In the genomic region with DNA sequence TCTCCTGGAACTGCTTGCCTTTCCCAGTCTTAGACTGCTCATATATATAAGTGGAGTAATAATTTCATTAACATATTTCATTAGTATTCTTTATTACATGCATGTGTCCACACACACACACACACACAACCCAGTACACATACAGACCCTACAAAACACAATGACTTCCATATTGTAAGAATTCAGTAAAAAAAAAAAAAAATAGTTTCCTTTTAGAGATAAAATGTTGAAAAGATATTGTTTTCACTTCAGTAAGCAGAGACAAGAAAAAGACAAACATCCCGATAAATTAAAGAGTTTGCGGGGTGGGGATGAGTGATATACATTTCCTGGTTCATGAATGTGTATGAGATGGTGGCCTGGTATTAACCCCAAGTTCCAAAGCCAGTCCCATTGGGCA, we compare ENCODE assay signal across 22 mouse cellular contexts. TPM values are rescaled to one million over a fixed set of nuclear protein-coding genes. Genes with fewer than 3 reads are reported as not detected.
A peak's percentile ranks its signal among the peaks of the same experiment; 100 is the strongest.
DNase-seq lines count a peak whose midpoint lies in the region; ATAC-seq and TF ChIP-seq lines count a peak whose summit lies in the region.
"Had no signal": no experiment of that assay in that cellular context is flagged by ENCODE, and none has a peak within 500 bp of the region (broad histone marks: within the 10 kb centered on the region; RNA-seq: fewer than 3 reads in every experiment).

No protein-coding gene starts in this region.

- no peaks in the 10 kb centered on the region for H3K36me3 ChIP-seq in liver, embryonic 15.5 days (replicated peaks)
- no peaks in the 10 kb centered on the region for H3K36me3 ChIP-seq in liver, postnatal 0 days (replicated peaks; ENCODE audit: insufficient read depth, low read length)
- peaks cover 14% of the 10 kb centered on the region; the same call in 1 of the 2 replicates for H3K36me3 ChIP-seq in macrophage (ENCODE audit: inconsistent target)
- H3K36me3 ChIP-seq: embryonic facial prominence, embryonic 10.5 days; embryonic facial prominence, embryonic 12.5 days; forebrain, embryonic 15.5 days had no signal

- H3K27ac ChIP-seq in layer of hippocampus, adult 2 months: peak overlapping the region; percentile 43; the same call in 1 of the 2 replicates
- H3K27ac ChIP-seq in liver, embryonic 15.5 days (replicated peaks): 0 out of 2 replicates have a peak overlapping the region, but pooled peaks have one; percentile 19
- H3K27ac ChIP-seq in liver, postnatal 0 days (ENCODE audit: low read depth): no peak overlapping the region
- peak overlapping the region; percentile 63 for H3K27ac ChIP-seq in macrophage
- H3K27ac ChIP-seq: embryonic facial prominence, embryonic 10.5 days; embryonic facial prominence, embryonic 12.5 days; forebrain, embryonic 13.5 days; forebrain, embryonic 15.5 days had no signal

- H3K9me3 ChIP-seq in liver, embryonic 15.5 days (replicated peaks): no peaks in the 10 kb centered on the region
- H3K9me3 ChIP-seq in liver, postnatal 0 days (ENCODE audit: low read length): no peaks in the 10 kb centered on the region
- H3K9me3 ChIP-seq: embryonic facial prominence, embryonic 10.5 days; embryonic facial prominence, embryonic 12.5 days; forebrain, embryonic 13.5 days; forebrain, embryonic 15.5 days had no signal

- H3K27me3 ChIP-seq in liver, embryonic 15.5 days: no peaks in the 10 kb centered on the region
- H3K27me3 ChIP-seq in liver, postnatal 0 days (ENCODE audit: insufficient read depth, low read length): no peaks in the 10 kb centered on the region
- H3K27me3 ChIP-seq: embryonic facial prominence, embryonic 12.5 days; forebrain, embryonic 13.5 days; forebrain, embryonic 15.5 days had no signal

- no peak for DNase-seq in layer of hippocampus, adult 2 months (ENCODE audit: low spot score in 2 of 2)
- DNase-seq in layer of hippocampus, adult 9-10 months (ENCODE audit: low spot score): no peak
- DNase-seq in liver, postnatal 0 days: no peak
- DNase-seq: adrenal gland, adult 8-10 months; adrenal gland, postnatal 14 days; adrenal gland, postnatal 36 days; cerebellum, adult 11-12 months; cerebellum, adult 2 months; cerebellum, adult 9-10 months; cerebellum, postnatal 10 days; cerebellum, postnatal 25 days; forebrain, postnatal 0 days had no signal

- no peak overlapping the region for H3K4me3 ChIP-seq in layer of hippocampus, adult 2 months
- no peak overlapping the region for H3K4me3 ChIP-seq in liver, embryonic 15.5 days (replicated peaks)
- no peak overlapping the region for H3K4me3 ChIP-seq in liver, postnatal 0 days (ENCODE audit: low read depth, low read length)
- no peak overlapping the region for H3K4me3 ChIP-seq in macrophage (ENCODE audit: inconsistent target)
- H3K4me3 ChIP-seq: embryonic facial prominence, embryonic 10.5 days; embryonic facial prominence, embryonic 12.5 days; forebrain, embryonic 13.5 days; forebrain, embryonic 15.5 days had no signal

- no peak for TF ChIP-seq CTCF in layer of hippocampus, adult 2 months (conservative IDR thresholded peaks at IDR 0.05)
- TF ChIP-seq CTCF in liver, postnatal 0 days (IDR thresholded peaks at IDR 0.05; ENCODE audit: low read depth): no peak

- 92% methylated on average over 2 of the region's 2 CpGs for WGBS in liver, embryonic 15.5 days (ENCODE audit: insufficient replicate concordance)
- WGBS in liver, postnatal 0 days (ENCODE audit: insufficient replicate concordance): 87% methylated on average over 2 of the region's 2 CpGs
- WGBS in macrophage (ENCODE audit: missing documents): 94% methylated on average over 2 of the region's 2 CpGs

- peaks cover 49% of the 10 kb centered on the region for H3K4me1 ChIP-seq in liver, embryonic 15.5 days (replicated peaks)
- H3K4me1 ChIP-seq in liver, postnatal 0 days (ENCODE audit: insufficient read depth): peaks cover 28% of the 10 kb centered on the region

- H3K79me2 ChIP-seq in macrophage (ENCODE audit: inconsistent target): peaks cover 69% of the 10 kb centered on the region

- H3K9ac ChIP-seq in liver, embryonic 15.5 days: no peak overlapping the region
- H3K9ac ChIP-seq in liver, postnatal 0 days (replicated peaks): no peak overlapping the region
- H3K9ac ChIP-seq: embryonic facial prominence, embryonic 12.5 days; forebrain, embryonic 13.5 days; forebrain, embryonic 15.5 days; forebrain, postnatal 0 days had no signal

- no peak overlapping the region for H3K4me2 ChIP-seq in liver, embryonic 15.5 days
- H3K4me2 ChIP-seq in liver, postnatal 0 days (ENCODE audit: low read depth, low read length): no peak overlapping the region
- H3K4me2 ChIP-seq: embryonic facial prominence, embryonic 12.5 days; forebrain, embryonic 13.5 days; forebrain, embryonic 15.5 days had no signal

- ATAC-seq in liver, embryonic 15.5 days (ENCODE audit: insufficient read depth): no peak
- ATAC-seq in liver, postnatal 0 days: no peak
- no peak for ATAC-seq in frontal cortex, adult (ENCODE audit: low TSS enrichment)
- ATAC-seq: activated CD4-positive, CD25-positive, alpha-beta regulatory T cell, adult 4 months; CD4-positive, CD25-positive, alpha-beta regulatory T cell, adult 4 months; forebrain, embryonic 13.5 days; forebrain, embryonic 15.5 days; forebrain, postnatal 0 days; Patski had no signal

- TF ChIP-seq EP300 in liver, postnatal 0 days (IDR thresholded peaks at IDR 0.05; ENCODE audit: low read depth): no peak

RNA-seq across cellular contexts. Expression of a gene that starts 34.8 kb away (rescaled TPM):
- 10 to 100 TPM; 32.5 to 33.9 TPM for total RNA-seq in layer of hippocampus, adult 2 months (2021)
- polyA plus RNA-seq in liver, embryonic 15.5 days (2015; fragmentation: Nextera tagmentation; extraction: Ambion mirVana): 2.1 and 2.2 TPM in 2 replicates
- polyA plus RNA-seq in liver, postnatal 0 days (2015; fragmentation: Nextera tagmentation; extraction: Ambion mirVana): 2.7 and 2.8 TPM in 2 replicates
- 100 to 1,000 TPM in 19 of 26 experiments, 10 to 100 TPM in 7; 52.3 to 498 (median 189) TPM for total RNA-seq in macrophage (2018; cell fraction: chromatin; rRNA removed)
- total RNA-seq in macrophage (2018; cell fraction: cytosol; rRNA removed): 100 to 1,000 TPM in 13 of 26 experiments, 10 to 100 TPM in 13; 46.6 to 206 (median 101) TPM
- 100 to 1,000 TPM in 22 of 26 experiments, 10 to 100 TPM in 4; 64.0 to 351 (median 144) TPM for total RNA-seq in macrophage (2018; cell fraction: nucleus; rRNA removed)
- 55.1 to 117 TPM (median 105 TPM) in 3 replicates for polyA plus RNA-seq in macrophage (2018)

Comparison
In these comparisons a context has a peak if more than half of its experiments do, and no peak if none do; other contexts are left out.
1. RNA of a gene that starts 34.8 kb away (polyA plus RNA-seq): 55.1 to 117 TPM in macrophage; 2.7 to 2.8 TPM in liver, postnatal 0 days and 2.1 to 2.2 TPM in liver, embryonic 15.5 days; every median in the first group is over 10 times any median in the second.